Mouse (Mus musculus) liver, embryonic 12.5 days (tissue): ENCODE measurements around the gene E130208F15Rik. TPM values are rescaled to one million over a fixed set of nuclear protein-coding genes. Genes with fewer than 3 reads are reported as not detected.

ENCODE experiments used
- ATAC-seq: fragments of 200-750 bp; cut with Nextera tagmentation; 2 replicates; pipeline ENCODE4 v1.8.0; 2017; ENCODE audit warnings: moderate number of reproducible peaks, mild to moderate bottlenecking, moderate library complexity
- H3K27ac ChIP-seq: fragments of 300-500 bp; sonication (generic); 2 replicates; pipeline ENCODE4 v1.5.1; 2016; ENCODE audit warnings: mild to moderate bottlenecking
- H3K27me3 ChIP-seq: fragments of 300-500 bp; sonication (generic); replicated peaks from 2 replicates; pipeline ENCODE4 v1.6.1; 2016; ENCODE audit warnings: mild to moderate bottlenecking, moderate library complexity
- H3K36me3 ChIP-seq: fragments of 300-500 bp; sonication (generic); 2 replicates; pipeline ENCODE4 v1.6.1; 2016; ENCODE audit warnings: mild to moderate bottlenecking, moderate library complexity
- H3K4me1 ChIP-seq: fragments of 300-500 bp; sonication (generic); 2 replicates; pipeline ENCODE4 v1.6.1; 2016
- H3K4me2 ChIP-seq: fragments of 300-500 bp; sonication (generic); 2 replicates; pipeline ENCODE4 v1.6.1; 2016; ENCODE audit warnings: mild to moderate bottlenecking, moderate library complexity
- H3K4me3 ChIP-seq: fragments of 300-500 bp; sonication (generic); 2 replicates; pipeline ENCODE4 v1.5.1; 2016; ENCODE audit warnings: mild to moderate bottlenecking, moderate library complexity
- H3K9ac ChIP-seq: fragments of 300-500 bp; sonication (generic); 2 replicates; pipeline ENCODE4 v1.6.1; 2016; ENCODE audit warnings: mild to moderate bottlenecking, moderate library complexity
- H3K9me3 ChIP-seq: fragments of 300-500 bp; sonication (generic); replicated peaks from 2 replicates; pipeline ENCODE4 v1.6.1; 2016; ENCODE audit warnings: mild to moderate bottlenecking, moderate library complexity
- WGBS: fragments of 180-500 bp; shearing (Covaris S2); methylation state at CpG from one replicate; pipeline ENCODE4 v1.1.7; 2016; ENCODE audit not compliant: insufficient replicate concordance; 5-methylcytosine and 5-hydroxymethylcytosine counted together
- polyA plus RNA-seq: library from polyadenylated mRNA; unstranded; fragments of >200 nt; fragmentation: Nextera tagmentation; extraction: Ambion mirVana; gene quantifications from 2 replicates; pipeline ENCODE4 v1.2.1, GENCODE M21; 2016

Gene E130208F15Rik
- polyA plus RNA-seq, 1 experiment from 2014 or later, result 2.9 TPM

DNA sequence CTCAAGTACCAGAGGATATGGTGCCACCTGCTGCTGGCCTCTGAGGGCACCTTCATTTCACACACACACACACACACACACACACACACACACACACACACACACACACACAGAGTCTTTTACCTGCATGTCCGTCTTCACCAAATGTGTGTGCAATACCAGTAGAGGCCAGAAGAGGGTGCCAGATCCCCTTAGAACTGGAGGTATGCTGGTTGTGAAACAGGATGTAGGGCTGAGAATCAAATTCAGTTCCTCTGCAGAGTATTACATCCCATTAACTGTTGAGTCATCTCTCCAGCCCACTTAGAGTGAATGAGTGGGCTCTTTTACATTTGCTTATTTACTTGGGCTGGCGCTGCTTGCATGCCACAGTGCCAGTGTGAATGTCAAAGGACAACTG is 3.8 kb downstream of the E130208F15Rik start:
- ATAC-seq, result no peak
- WGBS, result 39% methylated on average over 2 of the region's 2 CpGs
- no peak overlapping the region for H3K27ac ChIP-seq
- no peak overlapping the region for H3K4me2 ChIP-seq
- H3K9me3 ChIP-seq, result no peaks in the 10 kb centered on the region
- no peak overlapping the region for H3K9ac ChIP-seq
- H3K4me1 ChIP-seq, result peaks cover 23% of the 10 kb centered on the region
- no peak overlapping the region for H3K4me3 ChIP-seq
- peaks cover 17% of the 10 kb centered on the region for H3K27me3 ChIP-seq
- H3K36me3 ChIP-seq, result no peaks in the 10 kb centered on the region

- Histone ChIP-seq H3K27ac (no peak overlapping the region), H3K4me2 (no peak overlapping the region), H3K4me3 (no peak overlapping the region), H3K36me3 (no peaks in the 10 kb centered on the region), H3K9ac (no peak overlapping the region), H3K9me3 (no peaks in the 10 kb centered on the region), H3K27me3 (peaks cover 27% of the 10 kb centered on the region), H3K4me1 (peaks cover 12% of the 10 kb centered on the region)
- ATAC-seq, result no peak
Measured at GRCm38 (mm10) chr7:30326427-30326826, 4.9 kb downstream of the E130208F15Rik start.

DNA sequence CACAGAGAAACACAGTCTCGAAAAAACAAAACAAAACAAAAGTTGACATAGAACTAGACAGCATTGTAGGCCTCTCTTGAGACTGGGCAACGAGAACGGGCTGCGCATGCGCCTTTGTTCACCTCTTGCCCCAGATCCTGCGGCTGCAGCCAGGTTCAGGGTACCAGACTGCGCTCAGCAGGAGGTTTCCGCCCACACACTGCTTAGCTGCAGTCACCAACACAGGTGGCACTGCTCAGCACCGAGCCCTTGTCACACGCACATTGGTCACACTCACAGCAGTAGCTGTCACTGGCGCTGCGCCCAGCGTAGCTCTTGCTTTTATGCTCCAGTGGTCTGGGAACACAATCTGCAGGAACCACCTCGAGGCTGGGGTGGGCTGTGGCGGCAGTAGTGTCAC is 5.6 kb downstream of the E130208F15Rik start:
- 53% methylated on average over 15 of the region's 15 CpGs for WGBS
- H3K27me3 ChIP-seq, result peaks cover 34% of the 10 kb centered on the region
- H3K9ac ChIP-seq, result no peak overlapping the region
- no peak for ATAC-seq
- no peak overlapping the region for H3K27ac ChIP-seq
- H3K36me3 ChIP-seq, result no peaks in the 10 kb centered on the region
- H3K4me1 ChIP-seq, result peaks cover 11% of the 10 kb centered on the region
- H3K9me3 ChIP-seq, result no peaks in the 10 kb centered on the region
- H3K4me3 ChIP-seq, result no peak overlapping the region
- H3K4me2 ChIP-seq, result no peak overlapping the region

DNA sequence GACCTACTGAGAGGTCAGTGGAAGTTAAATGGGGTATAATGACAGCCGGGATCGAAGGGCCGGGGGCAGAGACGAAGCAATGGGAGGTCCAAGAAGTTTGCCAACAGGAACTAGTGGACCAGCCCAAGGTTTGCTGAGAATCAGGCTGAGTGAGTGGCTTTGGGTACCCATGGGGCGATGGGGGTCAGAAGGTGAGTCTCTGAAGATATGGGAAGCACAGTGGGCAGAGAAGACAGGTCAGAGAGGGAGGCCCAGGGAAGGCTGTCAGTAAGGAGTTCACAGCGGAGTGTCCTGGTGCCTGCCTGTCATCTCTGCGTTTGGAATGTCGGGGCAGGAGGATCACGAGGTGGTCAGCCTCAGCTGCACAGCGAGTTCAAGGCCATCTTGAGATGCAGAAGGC is 6.8 kb downstream of the E130208F15Rik start:
- Histone ChIP-seq H3K9ac (no peak overlapping the region), H3K27me3 (peaks cover 47% of the 10 kb centered on the region), H3K9me3 (no peaks in the 10 kb centered on the region), H3K4me1 (peaks cover 1% of the 10 kb centered on the region), H3K27ac (no peak overlapping the region), H3K4me3 (no peak overlapping the region), H3K36me3 (no peaks in the 10 kb centered on the region), H3K4me2 (no peak overlapping the region)
- WGBS, result 51% methylated on average over 10 of the region's 10 CpGs
- ATAC-seq, result no peak

- Histone ChIP-seq H3K27ac (no peak overlapping the region), H3K27me3 (peaks cover 74% of the 10 kb centered on the region), H3K9me3 (no peaks in the 10 kb centered on the region), H3K9ac (no peak overlapping the region), H3K36me3 (no peaks in the 10 kb centered on the region), H3K4me2 (0 out of 2 replicates have a peak overlapping the region, but pooled peaks have one; percentile 9), H3K4me1 (no peaks in the 10 kb centered on the region), H3K4me3 (no peak overlapping the region)
- peak; percentile 63 for ATAC-seq
- 12% methylated on average over 13 of the region's 13 CpGs for WGBS
Measured at GRCm38 (mm10) chr7:30331887-30332286, 10.3 kb downstream of the E130208F15Rik start.

- Histone ChIP-seq H3K4me1 (no peaks in the 10 kb centered on the region), H3K9ac (no peak overlapping the region), H3K36me3 (no peaks in the 10 kb centered on the region), H3K27ac (no peak overlapping the region), H3K9me3 (no peaks in the 10 kb centered on the region), H3K4me3 (no peak overlapping the region), H3K27me3 (peaks cover 66% of the 10 kb centered on the region), H3K4me2 (no peak overlapping the region)
- ATAC-seq, result no peak
- WGBS, result 42% methylated on average over 18 of the region's 18 CpGs
Measured at GRCm38 (mm10) chr7:30332622-30333259, 11.2 kb downstream of the E130208F15Rik start.

- Histone ChIP-seq H3K9ac (no peak overlapping the region), H3K27ac (no peak overlapping the region), H3K9me3 (no peaks in the 10 kb centered on the region), H3K27me3 (peaks cover 64% of the 10 kb centered on the region), H3K4me2 (no peak overlapping the region), H3K4me1 (no peaks in the 10 kb centered on the region), H3K4me3 (no peak overlapping the region), H3K36me3 (no peaks in the 10 kb centered on the region)
- 51% methylated on average over 4 of the region's 4 CpGs for WGBS
- no peak for ATAC-seq
Measured at GRCm38 (mm10) chr7:30333436-30333835, 11.9 kb downstream of the E130208F15Rik start.

DNA sequence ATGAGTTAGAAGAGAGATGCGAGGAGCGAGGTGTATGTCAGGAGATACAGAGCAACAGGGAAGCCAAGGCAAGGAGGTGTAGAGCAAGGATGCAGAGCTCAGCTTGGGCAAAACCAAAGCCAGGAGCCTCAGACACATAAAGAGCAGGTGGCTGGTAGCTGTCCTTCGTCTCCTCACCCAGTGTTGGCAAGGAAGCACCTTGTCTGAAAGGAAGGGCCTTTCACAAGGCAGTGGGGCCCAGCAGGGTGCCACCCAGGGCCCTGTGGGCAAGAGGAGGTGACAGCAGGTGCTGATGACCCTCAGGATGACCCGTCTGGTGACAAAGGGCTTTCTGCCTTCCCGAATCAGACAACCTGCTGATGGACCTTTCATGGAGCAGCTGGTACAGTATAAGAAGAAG is 13.0 kb downstream of the E130208F15Rik start:
- ATAC-seq, result no peak
- Histone ChIP-seq H3K4me1 (no peaks in the 10 kb centered on the region), H3K4me2 (no peak overlapping the region), H3K9ac (no peak overlapping the region), H3K4me3 (no peak overlapping the region), H3K9me3 (no peaks in the 10 kb centered on the region), H3K27ac (no peak overlapping the region), H3K27me3 (peaks cover 74% of the 10 kb centered on the region), H3K36me3 (no peaks in the 10 kb centered on the region)
- 47% methylated on average over 5 of the region's 5 CpGs for WGBS

DNA sequence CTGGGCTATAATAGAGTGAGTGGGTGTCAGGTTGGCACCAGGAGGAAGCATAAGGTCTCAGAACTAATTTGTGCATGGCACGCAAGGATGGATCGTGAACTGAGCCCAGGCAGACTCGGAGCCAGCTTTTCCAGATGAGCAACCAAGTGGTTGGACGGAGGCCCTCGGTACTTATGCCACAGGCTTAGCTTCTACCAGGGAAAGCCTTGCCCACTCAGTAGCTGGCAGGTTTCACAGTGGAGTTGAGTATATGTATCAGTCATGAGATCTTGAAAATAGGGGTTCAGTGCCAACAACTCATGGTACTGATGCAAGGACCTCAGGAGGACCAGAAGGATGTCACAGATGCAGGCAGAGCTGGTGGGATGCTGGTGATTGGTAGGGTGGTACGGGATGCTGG is 14.1 kb downstream of the E130208F15Rik start:
- peaks cover 68% of the 10 kb centered on the region for H3K27me3 ChIP-seq
- H3K4me3 ChIP-seq, result no peak overlapping the region
- no peak overlapping the region for H3K4me2 ChIP-seq
- H3K9ac ChIP-seq, result no peak overlapping the region
- 62% methylated on average over 6 of the region's 6 CpGs for WGBS
- H3K36me3 ChIP-seq, result no peaks in the 10 kb centered on the region
- no peak for ATAC-seq
- H3K27ac ChIP-seq, result no peak overlapping the region
- H3K4me1 ChIP-seq, result no peaks in the 10 kb centered on the region
- H3K9me3 ChIP-seq, result no peaks in the 10 kb centered on the region

DNA sequence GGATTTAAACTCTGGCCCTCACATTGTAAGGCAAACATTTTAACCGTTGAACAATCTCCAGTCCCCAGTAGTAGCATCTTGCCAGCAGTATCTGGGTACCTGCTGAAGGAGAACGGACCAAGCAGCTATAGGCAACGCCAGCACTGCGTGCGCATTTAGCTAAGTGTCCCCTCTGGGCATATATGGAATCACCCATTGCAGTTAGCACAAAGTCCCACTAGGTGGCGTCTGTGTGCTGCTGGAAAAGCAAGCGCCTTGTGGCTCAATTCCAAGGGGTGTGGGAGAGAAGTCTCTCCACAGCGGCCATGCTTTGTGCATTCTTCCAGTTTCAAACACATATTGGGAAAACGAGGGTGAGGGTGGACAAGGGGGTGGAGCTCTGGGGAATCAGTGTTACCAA is 14.8 kb downstream of the E130208F15Rik start:
- no peaks in the 10 kb centered on the region for H3K36me3 ChIP-seq
- H3K9ac ChIP-seq, result no peak overlapping the region
- H3K4me1 ChIP-seq, result no peaks in the 10 kb centered on the region
- no peak for ATAC-seq
- H3K9me3 ChIP-seq, result no peaks in the 10 kb centered on the region
- peaks cover 67% of the 10 kb centered on the region for H3K27me3 ChIP-seq
- WGBS, result 3% methylated on average over 9 of the region's 9 CpGs
- no peak overlapping the region for H3K4me2 ChIP-seq
- H3K4me3 ChIP-seq, result no peak overlapping the region
- H3K27ac ChIP-seq, result no peak overlapping the region

- no peaks in the 10 kb centered on the region for H3K9me3 ChIP-seq
- 54% methylated on average over 5 of the region's 5 CpGs for WGBS
- H3K4me3 ChIP-seq, result no peak overlapping the region
- H3K4me1 ChIP-seq, result no peaks in the 10 kb centered on the region
- H3K4me2 ChIP-seq, result no peak overlapping the region
- no peak overlapping the region for H3K9ac ChIP-seq
- no peaks in the 10 kb centered on the region for H3K36me3 ChIP-seq
- peaks cover 40% of the 10 kb centered on the region for H3K27me3 ChIP-seq
- no peak overlapping the region for H3K27ac ChIP-seq
- no peak for ATAC-seq
Measured at GRCm38 (mm10) chr7:30339432-30340109, 18.0 kb downstream of the E130208F15Rik start.

GRCm38 (mm10) chr7:30346635-30347379 is 25.3 kb downstream of the E130208F15Rik start:
- no peak for ATAC-seq
- Histone ChIP-seq H3K9me3 (no peaks in the 10 kb centered on the region), H3K4me1 (no peaks in the 10 kb centered on the region; the same call in 1 of the 2 replicates), H3K36me3 (no peaks in the 10 kb centered on the region), H3K27ac (no peak overlapping the region), H3K27me3 (peaks cover 47% of the 10 kb centered on the region), H3K9ac (no peak overlapping the region), H3K4me2 (no peak overlapping the region), H3K4me3 (no peak overlapping the region)
- WGBS, result 21% methylated on average over 21 of the region's 21 CpGs
